Mouse (Mus musculus) central nervous system, embryonic 14 days (tissue): ENCODE results near the gene Brcc3. TPM values are rescaled to one million over a fixed set of nuclear protein-coding genes. Genes with fewer than 3 reads are reported as not detected.

Experiments
- polyA plus RNA-seq: library from polyadenylated mRNA; depleted of rRNA; stranded (reverse); fragments of >200 nt; gene quantifications from 2 replicates; pipeline ENCODE4 v1.2.3, GENCODE M21; 2012; rRNA removed

The Brcc3 gene
- 24.9 and 29.5 TPM in 2 replicates for polyA plus RNA-seq

GRCm38 (mm10) chrX:75415936-75416785 is at the start of gene Brcc3, which contains the start of the genes Cmc4 and Mtcp1:
Brcc3 (plus strand) TSS chrX:75416628.
Cmc4 (minus strand) TSS chrX:75416584.
Mtcp1 (minus strand) TSS chrX:75416588.

GRCm38 (mm10) chrX:75382195-75382771 is 34.1 kb upstream of the Brcc3 start, which contains the start of the genes Fundc2 and F8:
Fundc2 (plus strand) TSS chrX:75382399.
F8 (minus strand) TSS chrX:75382615.

Other genes starting within 250 kb of the Brcc3 start
- 19.7 and 20.0 TPM in 2 replicates for gene Fundc2, start 34.2 kb upstream of the Brcc3 start, polyA plus RNA-seq
- 0.56 and 0.66 TPM in 2 replicates for gene F8, start 34.0 kb upstream of the Brcc3 start, polyA plus RNA-seq
- gene Cmc4, start within 50 bp of the Brcc3 start, polyA plus RNA-seq: 20.2 and 21.7 TPM in 2 replicates
- 10.7 and 12.4 TPM in 2 replicates for gene Mtcp1, start within 50 bp of the Brcc3 start, polyA plus RNA-seq
- gene Vbp1, start 97.7 kb downstream of the Brcc3 start, polyA plus RNA-seq: 87.2 and 103 TPM in 2 replicates
- 12.1 and 15.0 TPM in 2 replicates for gene Rab39b, start 161.6 kb downstream of the Brcc3 start, polyA plus RNA-seq